Mouse (Mus musculus) heart, adult 2 months (tissue): ENCODE measurements around the gene Kirrel3. TPM values are rescaled to one million over a fixed set of nuclear protein-coding genes. Genes with fewer than 3 reads are reported as not detected.

Experiments
- DNase-seq, 2 experiments: peaks; one replicate each; pipeline ENCODE4 v3.0.0; 2021
- H3K27ac ChIP-seq: fragments of 200-600 bp; 2 replicates; pipeline ENCODE4 v1.8.1; 2022
- H3K27me3 ChIP-seq: fragments of 200-500 bp; 2 replicates; pipeline ENCODE4 v1.6.1; 2012; ENCODE audit warnings: mild to moderate bottlenecking, low read length, inconsistent platforms, mixed read lengths; ENCODE audit not compliant: control insufficient read depth, insufficient read depth
- H3K36me3 ChIP-seq: fragments of 200-500 bp; 2 replicates; pipeline ENCODE4 v1.6.1; 2012; ENCODE audit warnings: low read length, inconsistent platforms; ENCODE audit not compliant: control insufficient read depth, insufficient read depth
- H3K4me1 ChIP-seq: fragments of 200-500 bp; 2 replicates; pipeline ENCODE4 v1.6.1; 2011; ENCODE audit warnings: low read length; ENCODE audit not compliant: control insufficient read depth, insufficient read depth
- H3K4me3 ChIP-seq: fragments of 200-600 bp; 2 replicates; pipeline ENCODE4 v1.8.1; 2022
- H3K79me2 ChIP-seq: fragments of 200-500 bp; replicated peaks from 2 replicates; pipeline ENCODE4 v1.6.1; 2012; ENCODE audit warnings: mild to moderate bottlenecking, inconsistent platforms, low read length, moderate library complexity, mixed read lengths; ENCODE audit not compliant: control insufficient read depth, insufficient read depth
- H3K9ac ChIP-seq: fragments of 200-500 bp; 2 replicates; pipeline ENCODE4 v1.6.1; 2012; ENCODE audit warnings: low read depth, mild to moderate bottlenecking, control low read depth, inconsistent platforms, low read length, mixed read lengths
- CTCF ChIP-seq: fragments of 200-600 bp; IDR thresholded peaks from 2 replicates; pipeline ENCODE4 v1.8.1; 2022; ENCODE audit warnings: antibody characterized with exemption, mild to moderate bottlenecking, moderate library complexity
- EP300 ChIP-seq: fragments of 200-500 bp; IDR thresholded peaks from 2 replicates; pipeline ENCODE4 v1.6.1; 2011; ENCODE audit warnings: low read depth, low read length, control low read depth; ENCODE audit not compliant: insufficient read depth
- POLR2A ChIP-seq: fragments of 200-500 bp; IDR thresholded peaks from 2 replicates; pipeline ENCODE4 v1.6.1; 2011; ENCODE audit warnings: mild to moderate bottlenecking, low read depth, low read length, control low read depth; ENCODE audit not compliant: insufficient read depth
- WGBS: fragments of 180-500 bp; shearing (Covaris S2); methylation state at CpG from one replicate; pipeline ENCODE4 v1.1.7; 2018; 5-methylcytosine and 5-hydroxymethylcytosine counted together
- intact Hi-C: fragments of 180-260 bp; cut with DNase I; formaldehyde crosslinking; loops from one replicate; pipeline ENCODE4 v1.15.1; 2025
- polyA plus RNA-seq: library from polyadenylated mRNA; depleted of rRNA; stranded (reverse); fragments of >200 nt; gene quantifications from 2 replicates; pipeline ENCODE4 v1.2.3, GENCODE M21; 2012
- total RNA-seq, 2 experiments: library from RNA; stranded (reverse); gene quantifications; 2 replicates each; pipeline ENCODE4 v1.2.3; 2021

Kirrel3 gene
- total and polyA plus RNA-seq, 3 experiments = 0.18 to 0.59 (median 0.57) TPM

DNA sequence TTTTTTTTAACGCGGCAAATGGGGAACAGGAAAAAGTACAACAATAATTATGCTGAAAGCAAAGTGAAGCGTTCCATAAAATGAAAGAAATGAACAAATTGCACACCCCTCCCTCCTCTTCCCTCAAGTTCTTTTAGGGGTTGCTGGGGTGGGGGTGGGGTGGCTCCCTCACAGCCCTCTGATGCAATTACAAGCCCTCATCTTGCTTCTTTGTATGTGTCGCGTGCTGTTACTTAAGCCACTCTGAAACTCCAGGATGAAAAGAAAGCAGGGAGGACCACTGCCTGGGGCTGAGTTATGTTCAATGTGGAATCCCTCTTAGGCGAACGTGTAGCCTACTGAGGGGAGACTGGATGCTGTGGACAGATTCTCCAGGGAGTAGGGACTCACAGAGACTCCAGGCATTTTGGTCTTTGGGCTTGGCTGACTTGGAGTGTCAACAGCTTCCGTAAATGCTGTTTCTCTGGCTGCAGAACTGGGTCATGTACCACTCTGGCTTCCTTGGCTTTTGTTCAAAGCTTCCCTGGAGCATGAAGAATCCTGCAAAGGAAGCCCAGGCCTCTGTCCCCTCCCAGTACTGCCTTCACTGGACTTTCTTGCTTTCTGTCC lies 72.7 kb downstream of the Kirrel3 start:
- H3K79me2 ChIP-seq = no peaks in the 10 kb centered on the region
- 64% methylated on average over 8 of the region's 8 CpGs for WGBS
- no peaks in the 10 kb centered on the region for H3K27me3 ChIP-seq
- DNase-seq = no peak
- H3K36me3 ChIP-seq = no peaks in the 10 kb centered on the region
- H3K9ac ChIP-seq = no peak overlapping the region
- intact Hi-C loops = no loop called here
- H3K27ac ChIP-seq = no peak overlapping the region
- no peak overlapping the region for H3K4me3 ChIP-seq
- no peaks in the 10 kb centered on the region for H3K4me1 ChIP-seq
- TF ChIP-seq POLR2A (no peak), CTCF (no peak), EP300 (no peak)

DNA sequence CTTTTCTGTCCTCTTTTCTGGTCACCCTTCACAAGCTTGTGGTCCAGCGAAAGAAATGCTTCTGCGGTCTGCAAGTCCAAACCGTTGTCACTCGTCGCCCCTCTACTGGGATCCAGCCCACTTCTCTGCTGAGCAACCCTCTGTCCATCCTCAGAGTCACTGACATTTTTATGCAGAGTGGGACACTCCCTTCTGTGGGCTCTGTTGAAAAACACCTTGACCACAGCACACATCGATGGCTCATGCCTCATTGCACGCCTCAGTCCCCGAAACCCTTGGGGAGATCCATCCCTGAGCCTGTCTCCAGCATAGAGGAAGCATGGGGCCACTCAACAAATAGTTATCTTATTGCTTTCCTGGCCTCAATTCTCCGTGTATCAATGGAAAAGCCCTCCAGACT lies 73.4 kb downstream of the Kirrel3 start:
- no peak overlapping the region for H3K9ac ChIP-seq
- no peak for TF ChIP-seq POLR2A
- no peak for TF ChIP-seq EP300
- TF ChIP-seq CTCF = no peak
- H3K27me3 ChIP-seq = no peaks in the 10 kb centered on the region
- DNase-seq = no peak
- no peaks in the 10 kb centered on the region for H3K36me3 ChIP-seq
- H3K4me1 ChIP-seq = no peaks in the 10 kb centered on the region
- no peak overlapping the region for H3K4me3 ChIP-seq
- no peak overlapping the region for H3K27ac ChIP-seq
- WGBS = 76% methylated on average over 9 of the region's 9 CpGs
- H3K79me2 ChIP-seq = no peaks in the 10 kb centered on the region
- intact Hi-C loops = no loop called here

- Histone ChIP-seq H3K27ac (no peak overlapping the region), H3K4me1 (no peaks in the 10 kb centered on the region), H3K9ac (no peak overlapping the region), H3K36me3 (no peaks in the 10 kb centered on the region), H3K79me2 (no peaks in the 10 kb centered on the region), H3K27me3 (no peaks in the 10 kb centered on the region), H3K4me3 (no peak overlapping the region)
- WGBS = 29% methylated on average over 1 of the region's 1 CpGs
- no peak for TF ChIP-seq POLR2A
- no peak for TF ChIP-seq EP300
- TF ChIP-seq CTCF = no peak
- no peak for DNase-seq
- intact Hi-C loops = no loop called here
Observed at GRCm38 (mm10) chr9:34561281-34561680, 75.6 kb downstream of the Kirrel3 start.

- WGBS = 62% methylated on average over 9 of the region's 9 CpGs
- H3K9ac ChIP-seq = no peak overlapping the region
- no peaks in the 10 kb centered on the region for H3K79me2 ChIP-seq
- H3K36me3 ChIP-seq = no peaks in the 10 kb centered on the region
- intact Hi-C loops = no loop called here
- H3K27ac ChIP-seq = no peak overlapping the region
- H3K4me1 ChIP-seq = no peaks in the 10 kb centered on the region
- H3K27me3 ChIP-seq = no peaks in the 10 kb centered on the region
- no peak overlapping the region for H3K4me3 ChIP-seq
- no peak for DNase-seq
- TF ChIP-seq POLR2A = no peak
- TF ChIP-seq EP300 = no peak
- no peak for TF ChIP-seq CTCF
Observed at GRCm38 (mm10) chr9:34562437-34563000, 76.8 kb downstream of the Kirrel3 start.

- 81% methylated on average over 4 of the region's 4 CpGs for WGBS
Observed at GRCm38 (mm10) chr9:34573906-34574305, 88.2 kb downstream of the Kirrel3 start.

GRCm38 (mm10) chr9:34574611-34575010 lies 88.9 kb downstream of the Kirrel3 start:
- H3K9ac ChIP-seq = no peak overlapping the region

More at GRCm38 (mm10) chr9:34573906-34574305, 88.2 kb downstream of the Kirrel3 start:
- TF ChIP-seq EP300 (no peak), CTCF (no peak), POLR2A (no peak)
- intact Hi-C loops = no loop called here
- Histone ChIP-seq H3K27ac (no peak overlapping the region), H3K36me3 (no peaks in the 10 kb centered on the region), H3K79me2 (no peaks in the 10 kb centered on the region), H3K27me3 (no peaks in the 10 kb centered on the region), H3K4me1 (no peaks in the 10 kb centered on the region), H3K9ac (no peak overlapping the region), H3K4me3 (no peak overlapping the region)
- no peak for DNase-seq

More at GRCm38 (mm10) chr9:34574611-34575010, 88.9 kb downstream of the Kirrel3 start:
- Histone ChIP-seq H3K4me1 (no peaks in the 10 kb centered on the region), H3K79me2 (no peaks in the 10 kb centered on the region), H3K27me3 (no peaks in the 10 kb centered on the region), H3K27ac (no peak overlapping the region), H3K36me3 (no peaks in the 10 kb centered on the region), H3K4me3 (no peak overlapping the region)
- WGBS = 90% methylated on average over 6 of the region's 6 CpGs
- TF ChIP-seq POLR2A = no peak
- TF ChIP-seq EP300 = no peak
- TF ChIP-seq CTCF = no peak
- DNase-seq = no peak
- intact Hi-C loops = no loop called here
